Comparison of ENCODE assay signal across 22 mouse cellular contexts in the genomic region with DNA sequence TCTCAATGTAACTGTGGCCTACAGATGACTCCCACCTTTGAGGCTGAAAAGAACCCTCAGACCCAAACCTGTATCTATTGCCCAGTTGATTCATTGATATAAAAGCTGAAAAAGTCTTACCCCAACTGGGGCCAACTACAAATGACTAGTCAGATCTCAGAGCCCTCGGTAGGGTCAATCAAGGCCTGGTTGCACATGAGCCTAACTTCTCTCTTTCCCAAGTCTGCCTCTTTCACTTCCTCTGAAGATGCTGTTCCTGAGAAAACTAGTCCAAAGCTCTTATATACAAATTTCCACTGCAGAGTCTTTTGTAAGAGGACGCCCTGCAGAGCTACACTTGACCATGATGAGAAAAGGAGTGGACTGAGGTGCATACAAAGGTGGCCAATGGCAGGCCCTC. TPM values are rescaled to one million over a fixed set of nuclear protein-coding genes. Genes with fewer than 3 reads are reported as not detected.
DNase-seq lines count a peak whose midpoint lies in the region; ATAC-seq and TF ChIP-seq lines count a peak whose summit lies in the region.
"Had no signal": no experiment of that assay in that cellular context is flagged by ENCODE, and none has a peak within 500 bp of the region (broad histone marks: within the 10 kb centered on the region; RNA-seq: fewer than 3 reads in every experiment).

No protein-coding gene starts in this region.

- H3K4me3 ChIP-seq in liver, adult 2 months (ENCODE audit: insufficient read depth, low read depth, low read length): no peak overlapping the region
- H3K4me3 ChIP-seq in lung, adult 2 months (replicated peaks; ENCODE audit: extremely low read depth, low read depth, low read length): no peak overlapping the region
- H3K4me3 ChIP-seq: embryonic facial prominence, embryonic 15.5 days; erythroblast, embryonic 14.5 days; forebrain, embryonic 10.5 days; heart, adult 2 months; heart, embryonic 12.5 days; hindbrain, embryonic 10.5 days; hindbrain, embryonic 15.5 days had no signal

- no peak overlapping the region for H3K9ac ChIP-seq in liver, adult 2 months (ENCODE audit: low read depth, low read length)
- H3K9ac ChIP-seq: embryonic facial prominence, embryonic 15.5 days; heart, embryonic 12.5 days; hindbrain, embryonic 15.5 days had no signal

- no peaks in the 10 kb centered on the region for H3K36me3 ChIP-seq in liver, adult 2 months (ENCODE audit: control insufficient read depth, insufficient read depth, low read length)
- H3K36me3 ChIP-seq: embryonic facial prominence, embryonic 15.5 days; forebrain, embryonic 10.5 days; heart, embryonic 12.5 days; hindbrain, embryonic 10.5 days; hindbrain, embryonic 15.5 days had no signal

- no peaks in the 10 kb centered on the region for H3K27me3 ChIP-seq in liver, adult 2 months (ENCODE audit: control insufficient read depth, insufficient read depth, low read length)
- H3K27me3 ChIP-seq: embryonic facial prominence, embryonic 15.5 days; heart, embryonic 12.5 days; hindbrain, embryonic 15.5 days had no signal

- H3K4me1 ChIP-seq in liver, adult 2 months (ENCODE audit: control insufficient read depth, insufficient read depth, low read length): peaks cover 11% of the 10 kb centered on the region
- H3K4me1 ChIP-seq in lung, adult 2 months (ENCODE audit: control insufficient read depth, insufficient read depth, low read length): no peaks in the 10 kb centered on the region
- H3K4me1 ChIP-seq: embryonic facial prominence, embryonic 15.5 days; forebrain, embryonic 10.5 days; heart, embryonic 12.5 days; hindbrain, embryonic 10.5 days; hindbrain, embryonic 15.5 days had no signal

- no peak for TF ChIP-seq CTCF in liver, adult 2 months (IDR thresholded peaks at IDR 0.05; ENCODE audit: low read depth, low read length)
- no peak for TF ChIP-seq CTCF in lung, adult 2 months (IDR thresholded peaks at IDR 0.05; ENCODE audit: insufficient read depth, low read length)

- peak; percentile 68 for ATAC-seq in megakaryocyte, adult 5-6 weeks (ENCODE audit: poor library complexity, severe bottlenecking)
- ATAC-seq: forebrain, embryonic 14.5 days had no signal

- no peak for TF ChIP-seq POLR2A in liver, adult 2 months (IDR thresholded peaks at IDR 0.05; ENCODE audit: extremely low read depth, insufficient read depth, low read length)
- TF ChIP-seq POLR2A in lung, adult 2 months (IDR thresholded peaks at IDR 0.05; ENCODE audit: borderline replicate concordance, extremely low read depth, low read depth, low read length): no peak

- peak overlapping the region; percentile 34; the same call in 1 of the 2 replicates for H3K27ac ChIP-seq in liver, adult 2 months (replicated peaks; ENCODE audit: insufficient read depth, low read depth, low read length)
- H3K27ac ChIP-seq: embryonic facial prominence, embryonic 15.5 days; forebrain, embryonic 10.5 days; heart, adult 2 months; hindbrain, embryonic 10.5 days; hindbrain, embryonic 15.5 days had no signal

- 90% methylated on average over 2 of the region's 2 CpGs for WGBS in liver, adult 2 months
- WGBS in lung, adult 2 months: 79% methylated on average over 2 of the region's 2 CpGs

- H3K79me2 ChIP-seq in liver, adult 2 months (ENCODE audit: control insufficient read depth, insufficient read depth, low read length): no peaks in the 10 kb centered on the region

- DNase-seq in liver, adult 2 months (ENCODE audit: extremely low read depth, low read depth, low spot score): peak; percentile 43
- DNase-seq in liver: no peak
- peak; percentile 25 for DNase-seq in lung, postnatal 36 days
- no peak for DNase-seq in lung, adult 2 months
- DNase-seq in right cerebral cortex, postnatal 4 days: no peak
- no peak for DNase-seq in urinary bladder, postnatal 14 days (ENCODE audit: low spot score)
- DNase-seq in frontal cortex, adult 2 months (ENCODE audit: extremely low spot score in 1 of 2, low spot score in 1 of 2): no peak
- DNase-seq: adrenal gland, postnatal 10 days; cerebellum, adult 2 months; cerebellum, postnatal 10 days; embryo, embryonic 11 days; gastrocnemius, postnatal 36 days; heart, adult 2 months had no signal

RNA-seq across cellular contexts. Expression of a gene that starts 27.4 kb away (rescaled TPM):
- 244 and 252 TPM in 2 replicates for total RNA-seq in liver, adult 2 months (2014; rRNA removed)
- polyA plus RNA-seq in liver, adult 2 months (2012; rRNA removed): 1,223 and 1,483 TPM in 2 replicates
- polyA plus RNA-seq in lung, adult 2 months (2012; rRNA removed): 23.6 and 25.7 TPM in 2 replicates
- 0.13 and 2.6 TPM in 2 replicates for total RNA-seq in megakaryocyte, adult 5-6 weeks (2015)
- 0.16 and 0.48 TPM in 2 replicates for total RNA-seq in megakaryocyte, adult 5-6 weeks (2017)
- 12.0 and 12.6 TPM in 2 replicates for polyA plus RNA-seq in frontal cortex, adult 2 months (2012; rRNA removed)
- total RNA-seq: MEL had no signal

Comparison
In these comparisons a context has a peak if more than half of its experiments do, and no peak if none do; other contexts are left out.
1. DNase-seq: peak in liver, adult 2 months (single experiment) and lung, postnatal 36 days (single experiment); none in liver (single experiment), lung, adult 2 months (single experiment), right cerebral cortex, postnatal 4 days (single experiment), urinary bladder, postnatal 14 days (single experiment) and frontal cortex, adult 2 months (0 of 2).
2. RNA of a gene that starts 27.4 kb away (polyA plus RNA-seq): 1,223 to 1,483 TPM in liver, adult 2 months; 23.6 to 25.7 TPM in lung, adult 2 months and 12.0 to 12.6 TPM in frontal cortex, adult 2 months; every median in the first group is over 10 times any median in the second.